Mouse (Mus musculus): Measurements from ENCODE around the gene Mta1. TPM values are rescaled to one million over a fixed set of nuclear protein-coding genes. Genes with fewer than 3 reads are reported as not detected.
A peak's percentile ranks its signal among the peaks of the same experiment; 100 is the strongest.

Mta1 gene
- polyA plus RNA-seq, 1 experiment from 2014 or later: 18.5 TPM

- H3K27ac ChIP-seq: peak overlapping the region; percentile 93
- 10% methylated on average over 15 of the region's 15 CpGs for WGBS
- H3K27me3 ChIP-seq (ENCODE audit: insufficient read depth, poor library complexity, severe bottlenecking): no peaks in the 10 kb centered on the region
- peaks cover 26% of the 10 kb centered on the region for H3K4me1 ChIP-seq (replicated peaks)
- no peak for DNase-seq (ENCODE audit: low spot score)
- peak overlapping the region; percentile 62 for H3K4me3 ChIP-seq
- H3K9me3 ChIP-seq: no peaks in the 10 kb centered on the region
- peaks cover 38% of the 10 kb centered on the region for H3K36me3 ChIP-seq
Observed at GRCm38 (mm10) chr12:113073420-113074328, 24.4 kb upstream of the Mta1 start.

- Histone ChIP-seq H3K27ac (peak within 1 kb of the TSS; percentile 93), H3K4me3 (peak within 1 kb of the TSS; percentile 62), H3K9me3 (no peaks in the 10 kb centered on the region), H3K4me1 (replicated peaks) (peaks cover 26% of the 10 kb centered on the region), H3K36me3 (peaks cover 30% of the 10 kb centered on the region), H3K27me3 (ENCODE audit: insufficient read depth, poor library complexity, severe bottlenecking) (no peaks in the 10 kb centered on the region)
- WGBS: 4% methylated on average over 32 of the region's 32 CpGs
- DNase-seq (ENCODE audit: low spot score): peak; percentile 84
Observed at GRCm38 (mm10) chr12:113074329-113075062, 23.6 kb upstream of the Mta1 start, which contains the start of gene Tex22. TSS of gene Tex22 (plus strand) at chr12:113074502.

- 8% methylated on average over 10 of the region's 10 CpGs for WGBS
- Histone ChIP-seq H3K4me3 (peak overlapping the region; percentile 62), H3K27ac (peak overlapping the region; percentile 93), H3K36me3 (peaks cover 25% of the 10 kb centered on the region), H3K9me3 (no peaks in the 10 kb centered on the region), H3K4me1 (replicated peaks) (peaks cover 26% of the 10 kb centered on the region), H3K27me3 (ENCODE audit: insufficient read depth, poor library complexity, severe bottlenecking) (no peaks in the 10 kb centered on the region)
- peak; percentile 90 for DNase-seq (ENCODE audit: low spot score)
Observed at GRCm38 (mm10) chr12:113075063-113075454, 23.0 kb upstream of the Mta1 start.

GRCm38 (mm10) chr12:113075486-113075885 lies 22.6 kb upstream of the Mta1 start:
- no peak for DNase-seq (ENCODE audit: low spot score)
- H3K4me1 ChIP-seq (replicated peaks): peaks cover 26% of the 10 kb centered on the region
- H3K27me3 ChIP-seq (ENCODE audit: insufficient read depth, poor library complexity, severe bottlenecking): no peaks in the 10 kb centered on the region
- peak overlapping the region; percentile 62 for H3K4me3 ChIP-seq
- no peaks in the 10 kb centered on the region for H3K9me3 ChIP-seq
- H3K36me3 ChIP-seq: peaks cover 20% of the 10 kb centered on the region
- peak overlapping the region; percentile 93 for H3K27ac ChIP-seq
- 55% methylated on average over 6 of the region's 6 CpGs for WGBS

- H3K27me3 ChIP-seq (ENCODE audit: insufficient read depth, poor library complexity, severe bottlenecking): no peaks in the 10 kb centered on the region
- H3K36me3 ChIP-seq: no peaks in the 10 kb centered on the region
- H3K27ac ChIP-seq: no peak overlapping the region
- no peak for DNase-seq (ENCODE audit: low spot score)
- H3K9me3 ChIP-seq: no peaks in the 10 kb centered on the region
- no peak overlapping the region for H3K4me3 ChIP-seq
- 69% methylated on average over 3 of the region's 3 CpGs for WGBS
- peaks cover 10% of the 10 kb centered on the region; the same call in 1 of the 2 replicates for H3K4me1 ChIP-seq (replicated peaks)
Observed at GRCm38 (mm10) chr12:113087276-113087675, 10.8 kb upstream of the Mta1 start.

GRCm38 (mm10) chr12:113088026-113088425 lies 10.1 kb upstream of the Mta1 start:
- H3K36me3 ChIP-seq: no peaks in the 10 kb centered on the region
- H3K4me1 ChIP-seq (replicated peaks): peaks cover 10% of the 10 kb centered on the region; the same call in 1 of the 2 replicates
- H3K9me3 ChIP-seq: no peaks in the 10 kb centered on the region
- no peak overlapping the region for H3K27ac ChIP-seq
- WGBS: 32% methylated on average over 4 of the region's 4 CpGs
- no peaks in the 10 kb centered on the region for H3K27me3 ChIP-seq (ENCODE audit: insufficient read depth, poor library complexity, severe bottlenecking)
- no peak for DNase-seq (ENCODE audit: low spot score)
- H3K4me3 ChIP-seq: no peak overlapping the region

- Histone ChIP-seq H3K36me3 (no peaks in the 10 kb centered on the region), H3K4me1 (replicated peaks) (peaks cover 10% of the 10 kb centered on the region; the same call in 1 of the 2 replicates), H3K9me3 (no peaks in the 10 kb centered on the region), H3K27me3 (ENCODE audit: insufficient read depth, poor library complexity, severe bottlenecking) (no peaks in the 10 kb centered on the region), H3K27ac (no peak overlapping the region), H3K4me3 (no peak overlapping the region)
- no peak for DNase-seq (ENCODE audit: low spot score)
- 93% methylated on average over 6 of the region's 6 CpGs for WGBS
Observed at GRCm38 (mm10) chr12:113089107-113089506, 9.0 kb upstream of the Mta1 start.

- H3K9me3 ChIP-seq: no peaks in the 10 kb centered on the region
- H3K27me3 ChIP-seq (ENCODE audit: insufficient read depth, poor library complexity, severe bottlenecking): no peaks in the 10 kb centered on the region
- H3K4me1 ChIP-seq (replicated peaks): peaks cover 10% of the 10 kb centered on the region; the same call in 1 of the 2 replicates
- no peak for DNase-seq (ENCODE audit: low spot score)
- H3K27ac ChIP-seq: no peak overlapping the region
- no peak overlapping the region for H3K4me3 ChIP-seq
- WGBS: 84% methylated on average over 17 of the region's 17 CpGs
- no peaks in the 10 kb centered on the region for H3K36me3 ChIP-seq
Observed at GRCm38 (mm10) chr12:113090053-113090452, 8.0 kb upstream of the Mta1 start.

GRCm38 (mm10) chr12:113097040-113097439 lies 1.0 kb upstream of the Mta1 start:
- Histone ChIP-seq H3K36me3 (peaks cover 13% of the 10 kb centered on the region), H3K27ac (peak overlapping the region; percentile 99), H3K4me1 (replicated peaks) (peaks cover 40% of the 10 kb centered on the region), H3K4me3 (peak overlapping the region; percentile 99), H3K27me3 (ENCODE audit: insufficient read depth, poor library complexity, severe bottlenecking) (no peaks in the 10 kb centered on the region), H3K9me3 (no peaks in the 10 kb centered on the region)
- 86% methylated on average over 5 of the region's 5 CpGs for WGBS
- DNase-seq (ENCODE audit: low spot score): no peak

GRCm38 (mm10) chr12:113098530-113099151 lies 563 bp downstream of the Mta1 start:
- Histone ChIP-seq H3K4me3 (peak overlapping the region; percentile 99), H3K9me3 (no peaks in the 10 kb centered on the region), H3K36me3 (peaks cover 28% of the 10 kb centered on the region), H3K4me1 (replicated peaks) (peaks cover 55% of the 10 kb centered on the region), H3K27me3 (ENCODE audit: insufficient read depth, poor library complexity, severe bottlenecking) (no peaks in the 10 kb centered on the region), H3K27ac (peak overlapping the region; percentile 99)
- peak; percentile 49 for DNase-seq (ENCODE audit: low spot score)
- WGBS: under 1% methylated on average over 60 of the region's 60 CpGs

GRCm38 (mm10) chr12:113099470-113100237 lies 1.6 kb downstream of the Mta1 start:
- H3K4me1 ChIP-seq (replicated peaks): peaks cover 61% of the 10 kb centered on the region
- no peaks in the 10 kb centered on the region for H3K9me3 ChIP-seq
- WGBS: 36% methylated on average over 6 of the region's 6 CpGs
- no peak for DNase-seq (ENCODE audit: low spot score)
- H3K27me3 ChIP-seq (ENCODE audit: insufficient read depth, poor library complexity, severe bottlenecking): no peaks in the 10 kb centered on the region
- peak overlapping the region; percentile 99 for H3K4me3 ChIP-seq
- peaks cover 38% of the 10 kb centered on the region for H3K36me3 ChIP-seq
- peak overlapping the region; percentile 99 for H3K27ac ChIP-seq
